In the genomic region with DNA sequence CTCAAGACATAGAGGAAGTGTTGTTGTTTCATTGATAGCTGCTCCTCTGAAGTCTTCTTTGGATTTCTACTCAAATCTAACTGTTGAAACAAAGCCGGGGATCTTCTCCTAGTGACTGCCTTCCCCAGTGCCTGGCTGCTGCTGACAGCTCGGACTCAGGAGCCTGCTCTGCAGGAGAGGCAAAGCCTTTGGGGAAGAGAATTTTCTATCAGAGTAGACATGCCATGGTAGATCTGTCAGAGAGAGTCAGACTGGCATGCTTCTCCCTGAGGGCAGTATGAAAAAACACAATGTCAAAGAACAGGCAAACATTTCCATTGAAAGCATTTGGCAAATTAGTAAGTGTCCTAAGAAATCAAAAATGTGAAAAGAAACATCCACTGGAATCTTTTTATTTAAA, we compare ENCODE assay signal across 30 mouse cellular contexts. TPM values are rescaled to one million over a fixed set of nuclear protein-coding genes. Genes with fewer than 3 reads are reported as not detected.
"Had no signal": no experiment of that assay in that cellular context is flagged by ENCODE, and none has a peak within 500 bp of the region (broad histone marks: within the 10 kb centered on the region; RNA-seq: fewer than 3 reads in every experiment).

No protein-coding gene starts in this region.

- H3K9ac ChIP-seq: heart, embryonic 13.5 days; heart, embryonic 15.5 days; hindbrain, embryonic 12.5 days; hindbrain, embryonic 14.5 days; kidney, embryonic 15.5 days; limb, embryonic 13.5 days; limb, embryonic 15.5 days; liver, embryonic 12.5 days; liver, embryonic 14.5 days had no signal

- H3K36me3 ChIP-seq: heart, embryonic 13.5 days; heart, embryonic 15.5 days; hindbrain, embryonic 12.5 days; kidney, embryonic 15.5 days; limb, embryonic 13.5 days; limb, embryonic 15.5 days; liver, embryonic 12.5 days had no signal

- H3K4me2 ChIP-seq: heart, embryonic 11.5 days; heart, embryonic 13.5 days; heart, embryonic 15.5 days; hindbrain, embryonic 12.5 days; hindbrain, embryonic 14.5 days; kidney, embryonic 15.5 days; limb, embryonic 13.5 days; limb, embryonic 15.5 days; liver, embryonic 12.5 days had no signal

- DNase-seq: gastrocnemius, adult 2 months; gastrocnemius, postnatal 10 days; gastrocnemius, postnatal 25 days; heart, adult 18-20 months; heart, postnatal 14 days; heart, postnatal 36 days; kidney, adult 11 months; kidney, adult 2 months; kidney, adult 9 months; kidney, postnatal 14 days; kidney, postnatal 36 days; layer of hippocampus, adult 9-11 months; layer of hippocampus, postnatal 36 days had no signal

- ATAC-seq: hindbrain, embryonic 16.5 days; intestine, embryonic 16.5 days; liver, embryonic 12.5 days had no signal

- H3K27me3 ChIP-seq: heart, embryonic 13.5 days; heart, embryonic 15.5 days; hindbrain, embryonic 12.5 days; kidney, embryonic 15.5 days; limb, embryonic 13.5 days; limb, embryonic 15.5 days; liver, embryonic 12.5 days had no signal

- H3K9me3 ChIP-seq: heart, embryonic 13.5 days; heart, embryonic 15.5 days; hindbrain, embryonic 12.5 days; kidney, embryonic 15.5 days; limb, embryonic 13.5 days; limb, embryonic 15.5 days; liver, embryonic 12.5 days had no signal

- H3K27ac ChIP-seq: gastrocnemius, adult 2 months; heart, embryonic 13.5 days; heart, embryonic 15.5 days; hindbrain, embryonic 12.5 days; hindbrain, embryonic 14.5 days; kidney, embryonic 15.5 days; kidney, postnatal 0 days; limb, embryonic 13.5 days; limb, embryonic 15.5 days; liver, embryonic 12.5 days; liver, embryonic 14.5 days had no signal

- H3K4me3 ChIP-seq: gastrocnemius, adult 2 months; heart, embryonic 13.5 days; heart, embryonic 15.5 days; hindbrain, embryonic 12.5 days; kidney, embryonic 15.5 days; limb, embryonic 13.5 days; limb, embryonic 15.5 days; liver, embryonic 12.5 days had no signal

- H3K4me1 ChIP-seq: heart, embryonic 13.5 days; heart, embryonic 15.5 days; hindbrain, embryonic 12.5 days; kidney, embryonic 15.5 days; limb, embryonic 13.5 days; limb, embryonic 15.5 days; liver, embryonic 12.5 days had no signal

RNA-seq across cellular contexts. Expression of a gene that starts 9.4 kb away (rescaled TPM):
- total RNA-seq: gastrocnemius, adult 2 months; gastrocnemius, postnatal 25 days; granulocyte monocyte progenitor cell, adult 5-6 weeks; heart, adult 18-20 months; heart, postnatal 36 days; hematopoietic stem cell, adult 5-6 weeks; liver, adult 2 months had no signal
- polyA plus RNA-seq: large intestine, adult 2 months; liver, adult 2 months had no signal
